Mouse (Mus musculus) bone marrow, adult 2 months (tissue): Measurements from ENCODE around the gene Shkbp1.

Experiments used
- CTCF ChIP-seq: fragments of 200-500 bp; IDR thresholded peaks from 2 replicates; pipeline ENCODE4 v1.5.1; 2011; ENCODE audit warnings: low read length, control low read depth; ENCODE audit not compliant: control insufficient read depth, insufficient read depth
- POLR2A ChIP-seq: fragments of 200-500 bp; IDR thresholded peaks from 2 replicates; pipeline ENCODE4 v1.6.1; 2011; ENCODE audit warnings: low read depth, mild to moderate bottlenecking, control low read depth, low read length, borderline replicate concordance; ENCODE audit not compliant: control insufficient read depth

DNA sequence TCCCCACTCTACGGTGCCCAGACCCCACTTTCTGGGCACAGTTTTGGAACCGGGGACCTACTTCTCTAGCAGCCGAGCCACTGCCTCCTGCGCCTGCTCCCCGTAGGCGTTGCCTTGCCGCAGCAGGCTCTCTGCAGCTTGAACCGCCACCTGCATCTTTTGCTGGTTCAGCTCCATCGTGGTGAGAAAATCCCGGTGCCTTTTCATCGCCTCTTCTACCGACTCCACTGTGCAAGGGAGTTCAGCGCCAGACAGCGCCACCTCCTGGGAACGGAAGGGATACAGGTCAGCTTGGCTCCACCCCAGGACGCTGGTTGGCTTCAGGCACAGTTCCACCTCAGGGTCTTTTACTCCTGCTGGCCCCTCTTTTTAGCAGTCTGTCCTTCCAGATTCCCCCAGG lies 46.9 kb upstream of the Shkbp1 start:
- no peak for TF ChIP-seq POLR2A
- peak; percentile 85 for TF ChIP-seq CTCF
